Mouse (Mus musculus) left cerebral cortex, postnatal 14 days (tissue): ENCODE results near the gene Btbd35f20. TPM values are rescaled to one million over a fixed set of nuclear protein-coding genes. Genes with fewer than 3 reads are reported as not detected.
"Not testable (repeated sequence)": the region's sequence is repeated elsewhere in the genome, so short reads cannot be mapped to it uniquely, and the experiment has no call there.

ENCODE experiments used
- DNase-seq, 2 experiments: peaks; one replicate each; pipeline ENCODE4 v3.0.0; 2021 to 2022; ENCODE audit warnings: low spot score in 2 of 2, mixed read lengths in 1 of 2
- intact Hi-C: fragments of 180-260 bp; cut with DNase I; formaldehyde crosslinking; loops from one replicate; pipeline ENCODE4 v1.15.1; 2025
- long read RNA-seq, 2 experiments: library from polyadenylated mRNA; stranded (forward); transcript quantifications; one replicate each; pipeline ENCODE4 v2.0.0; 2021
- total RNA-seq, 2 experiments: library from RNA; stranded (reverse); gene quantifications; 2 replicates each; pipeline ENCODE4 v1.2.3; 2021

The Btbd35f20 gene
- not detected for total RNA-seq
- long read RNA-seq, experiment 1: 0 reads
- long read RNA-seq, experiment 2: 0 reads

GRCm38 (mm10) chrX:4291145-4291544 is at the start of gene Btbd35f20:
Gene Btbd35f20 (minus strand): TSS chrX:4291245.
- DNase-seq, intact Hi-C loops: not testable (repeated sequence)

Other genes starting within 250 kb of the Btbd35f20 start
- gene Btbd35f28, start 94.7 kb downstream of the Btbd35f20 start, total RNA-seq: not detected
- not detected for gene Btbd35f17, start 79.4 kb upstream of the Btbd35f20 start, total RNA-seq